Mouse (Mus musculus): Measurements from ENCODE around the gene Traip. TPM values are rescaled to one million over a fixed set of nuclear protein-coding genes. Genes with fewer than 3 reads are reported as not detected.
"Not testable (repeated sequence)": the region's sequence is repeated elsewhere in the genome, so short reads cannot be mapped to it uniquely, and the experiment has no call there.

Gene Traip
- total and polyA plus RNA-seq, 3 experiments: 0.72 to 2.5 (median 2.1) TPM

GRCm38 (mm10) chr9:108001922-108002770 is 52.2 kb downstream of the Traip start, which contains the start of gene Ip6k1:
TSS of gene Ip6k1 (plus strand) at chr9:108002501.
- DNase-seq: peak; percentile 99

DNA sequence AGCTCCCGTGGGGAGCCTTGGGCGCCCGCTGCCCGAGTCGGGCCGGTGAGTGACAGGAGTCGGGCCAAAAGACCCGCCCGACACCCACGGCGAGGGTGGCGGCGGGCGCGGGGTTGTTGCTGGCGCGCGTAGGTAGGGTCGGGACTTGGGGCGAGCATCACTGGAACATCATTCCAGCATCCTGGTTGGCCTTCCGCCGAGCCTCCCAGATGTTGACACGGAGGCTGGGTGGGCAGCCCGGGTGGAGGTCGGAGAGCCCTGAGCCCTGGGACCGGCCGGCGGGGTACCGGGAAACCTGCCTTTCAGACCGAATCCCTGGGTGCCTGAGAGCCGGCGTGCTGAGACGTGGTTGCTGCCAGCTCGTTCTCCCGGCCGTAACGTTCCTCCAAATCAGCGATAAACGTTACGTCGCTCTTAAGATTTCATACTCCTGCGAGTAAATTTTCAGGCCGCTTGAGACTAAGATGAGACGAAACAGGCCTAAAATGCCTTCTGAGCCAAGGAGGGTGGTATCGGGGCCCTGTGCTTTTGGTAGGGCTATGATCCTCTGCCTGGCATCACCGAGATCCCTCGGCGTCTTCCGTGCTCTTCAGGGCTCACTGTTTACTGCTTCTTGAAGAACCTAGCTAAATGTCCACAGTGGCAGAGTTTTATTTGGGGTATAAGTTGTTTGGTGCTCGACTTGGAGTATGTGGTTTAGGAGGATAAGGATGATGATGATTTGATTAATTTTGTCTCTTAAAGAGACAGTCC is 53.0 kb downstream of the Traip start:
- DNase-seq: no peak

GRCm38 (mm10) chr9:108003531-108003890 is 53.6 kb downstream of the Traip start:
- DNase-seq: peak; percentile 24

GRCm38 (mm10) chr9:108008041-108008440 is 58.1 kb downstream of the Traip start:
- DNase-seq: no peak

DNA sequence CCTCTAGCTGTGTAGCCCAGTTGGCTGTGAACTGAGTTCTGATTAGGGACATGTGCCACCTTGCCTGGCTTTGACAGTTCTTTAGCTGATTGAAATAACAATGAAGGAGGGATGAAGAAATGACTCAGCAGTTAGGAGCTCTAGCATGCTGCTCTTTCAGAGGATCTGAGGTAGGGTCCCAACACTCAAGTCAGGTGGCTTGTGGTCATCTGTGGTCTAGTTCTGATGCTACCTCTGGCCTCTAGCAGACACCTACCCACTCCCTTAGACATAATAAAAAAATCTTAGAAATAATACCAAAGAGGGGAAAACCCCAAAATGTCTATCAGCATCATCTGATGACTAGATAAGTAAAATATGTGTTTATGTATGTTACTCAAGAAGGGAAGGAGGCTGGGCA is 60.4 kb downstream of the Traip start:
- no peak for DNase-seq

- not testable (repeated sequence) for DNase-seq
Observed at GRCm38 (mm10) chr9:108013577-108013976, 63.6 kb downstream of the Traip start.

GRCm38 (mm10) chr9:108017127-108017526 is 67.2 kb downstream of the Traip start:
- no peak for DNase-seq

DNA sequence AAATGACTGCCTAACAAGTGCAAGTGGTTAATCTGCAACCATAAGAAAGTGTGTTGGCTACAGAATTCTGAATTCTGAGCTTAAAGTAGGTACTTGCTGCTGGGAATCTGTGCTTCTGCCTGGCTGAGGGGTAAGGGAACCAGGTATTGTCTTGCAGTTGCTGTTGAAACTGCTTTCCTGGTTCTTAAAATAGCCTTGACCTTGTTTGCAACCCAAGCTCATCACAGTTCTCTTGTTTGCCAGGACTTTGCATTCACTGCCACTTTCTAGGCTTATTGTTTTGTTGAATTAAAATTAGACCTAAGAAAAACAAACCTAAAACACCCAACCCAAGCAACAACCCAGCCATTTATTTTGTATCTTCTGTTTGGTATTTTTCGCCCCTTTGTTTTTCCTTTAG is 70.8 kb downstream of the Traip start:
- DNase-seq: no peak

Other genes with a start within 250 kb of the Traip start
- 10 to 100 TPM; 27.2 to 34.8 TPM for gene Sema3f, start 239.7 kb upstream of the Traip start, total RNA-seq (2021)
- gene Sema3f, start 239.7 kb upstream of the Traip start, polyA plus RNA-seq (2012; rRNA removed): 95.1 and 106 TPM in 2 replicates
- gene Rbm5, start 179.1 kb upstream of the Traip start, total RNA-seq (2021): 100 to 1,000 TPM in 1 of 2 experiments, 10 to 100 TPM in 1; 67.1 to 124 TPM
- gene Rbm5, start 179.1 kb upstream of the Traip start, polyA plus RNA-seq (2012; rRNA removed): 61.7 and 67.8 TPM in 2 replicates
- gene Rbm6, start 76.9 kb upstream of the Traip start, total RNA-seq (2021): 10 to 100 TPM; 40.3 to 47.8 TPM
- gene Rbm6, start 76.9 kb upstream of the Traip start, polyA plus RNA-seq (2012; rRNA removed): 11.8 and 15.3 TPM in 2 replicates
- 10 to 100 TPM; 19.2 to 20.5 TPM for gene Mon1a, start 62.0 kb upstream of the Traip start, total RNA-seq (2021)
- gene Mon1a, start 62.0 kb upstream of the Traip start, polyA plus RNA-seq (2012; rRNA removed): 41.3 and 42.9 TPM in 2 replicates
- 1 to 10 TPM; 7.4 to 8.1 TPM for gene Mst1r, start 43.3 kb upstream of the Traip start, total RNA-seq (2021)
- 34.0 and 41.0 TPM in 2 replicates for gene Mst1r, start 43.3 kb upstream of the Traip start, polyA plus RNA-seq (2012; rRNA removed)
- not detected for gene Actl11, start 21.7 kb upstream of the Traip start, total RNA-seq (2021)
- gene Actl11, start 21.7 kb upstream of the Traip start, polyA plus RNA-seq (2012; rRNA removed): not detected in 2 replicates
- gene Camkv, start 14.5 kb upstream of the Traip start, total RNA-seq (2021): 1 to 10 TPM; 2.9 to 5.2 TPM
- 7.8 and 9.5 TPM in 2 replicates for gene Camkv, start 14.5 kb upstream of the Traip start, polyA plus RNA-seq (2012; rRNA removed)
- gene Uba7, start 25.4 kb downstream of the Traip start, total RNA-seq (2021): 10 to 100 TPM; 10.6 to 22.1 TPM
- 35.4 and 39.9 TPM in 2 replicates for gene Uba7, start 25.4 kb downstream of the Traip start, polyA plus RNA-seq (2012; rRNA removed)
- gene Gm20661, start 32.9 kb downstream of the Traip start, total RNA-seq (2021): under 1 TPM in 1 of 2 experiments, not detected in 1; 0.38 TPM
- gene Gm20661, start 32.9 kb downstream of the Traip start, polyA plus RNA-seq (2012; rRNA removed): 0.12 and 0.20 TPM in 2 replicates
- 1 to 10 TPM; 2.4 to 7.8 TPM for gene Inka1, start 35.7 kb downstream of the Traip start, total RNA-seq (2021)
- 11.6 and 19.0 TPM in 2 replicates for gene Inka1, start 35.7 kb downstream of the Traip start, polyA plus RNA-seq (2012; rRNA removed)
- gene Cdhr4, start 42.4 kb downstream of the Traip start, total RNA-seq (2021): under 1 TPM; 0.63 to 0.66 TPM
- gene Cdhr4, start 42.4 kb downstream of the Traip start, polyA plus RNA-seq (2012; rRNA removed): 1.5 and 2.8 TPM in 2 replicates
- gene Gm20662, start 46.2 kb downstream of the Traip start, total RNA-seq (2021): under 1 TPM in 1 of 2 experiments, not detected in 1; 0.20 TPM
- gene Gm20662, start 46.2 kb downstream of the Traip start, polyA plus RNA-seq (2012; rRNA removed): 0.62 and 1.3 TPM in 2 replicates
- gene Ip6k1, start 52.4 kb downstream of the Traip start, total RNA-seq (2021): 100 to 1,000 TPM; 115 to 139 TPM
- gene Ip6k1, start 52.4 kb downstream of the Traip start, polyA plus RNA-seq (2012; rRNA removed): 217 and 231 TPM in 2 replicates
- 10 to 100 TPM; 17.8 to 32.4 TPM for gene Gmppb, start 99.1 kb downstream of the Traip start, total RNA-seq (2021)
- 8.6 and 10.7 TPM in 2 replicates for gene Gmppb, start 99.1 kb downstream of the Traip start, polyA plus RNA-seq (2012; rRNA removed)
- gene Amigo3, start 103.0 kb downstream of the Traip start, total RNA-seq (2021): 1 to 10 TPM; 4.4 to 4.5 TPM
- 6.6 and 9.4 TPM in 2 replicates for gene Amigo3, start 103.0 kb downstream of the Traip start, polyA plus RNA-seq (2012; rRNA removed)
- under 1 TPM; 0.17 to 0.86 TPM for gene Mst1, start 130.3 kb downstream of the Traip start, total RNA-seq (2021)
- 0.23 and 0.44 TPM in 2 replicates for gene Mst1, start 130.3 kb downstream of the Traip start, polyA plus RNA-seq (2012; rRNA removed)
- gene Rnf123, start 133.2 kb downstream of the Traip start, total RNA-seq (2021): 10 to 100 TPM; 65.5 to 66.0 TPM
- 88.9 and 93.6 TPM in 2 replicates for gene Rnf123, start 133.2 kb downstream of the Traip start, polyA plus RNA-seq (2012; rRNA removed)
- 10 to 100 TPM; 90.2 to 91.6 TPM for gene Apeh, start 144.5 kb downstream of the Traip start, total RNA-seq (2021)
- 96.2 and 121 TPM in 2 replicates for gene Apeh, start 144.5 kb downstream of the Traip start, polyA plus RNA-seq (2012; rRNA removed)
- gene Bsn, start 240.2 kb downstream of the Traip start, total RNA-seq (2021): 1 to 10 TPM; 5.0 to 5.2 TPM
- gene Bsn, start 240.2 kb downstream of the Traip start, polyA plus RNA-seq (2012; rRNA removed): 4.1 and 4.3 TPM in 2 replicates

Measured in adrenal gland, adult 2 months (tissue).